Mouse (Mus musculus): ENCODE measurements at regions not wholly inside any gene's neighbourhood (a gene's known extent, or its start where the extent isn't known, plus 50 kb on each side); places are given as distances from the start of the nearest gene placed in this dataset.

- Histone ChIP-seq H3K9me3 (ENCODE audit: control insufficient read depth, low read length) (no peaks in the 10 kb centered on the region), H3K27ac (ENCODE audit: low read depth, low read length) (no peak overlapping the region), H3K4me2 (ENCODE audit: low read depth) (no peak overlapping the region), H3K36me3 (ENCODE audit: control insufficient read depth, insufficient read depth, low read length) (no peaks in the 10 kb centered on the region), H3K9ac (ENCODE audit: low read length) (no peak overlapping the region), H3K27me3 (ENCODE audit: control insufficient read depth, insufficient read depth, low read length) (peaks cover 66% of the 10 kb centered on the region), H3K4me3 (ENCODE audit: low read depth, low read length) (no peak overlapping the region), H3K4me1 (ENCODE audit: control insufficient read depth, insufficient read depth, low read length) (no peaks in the 10 kb centered on the region)
- 2% methylated on average over 11 of the region's 11 CpGs for whole genome bisulfite sequencing
- ATAC-seq (ENCODE audit: insufficient read depth, low FRiP score, low TSS enrichment) (no peak), DNase-seq (ENCODE audit: low spot score) (no peak)
Observed at GRCm38 (mm10) chr2:172739041-172739491, 189.7 kb downstream of the Tfap2c start.

GRCm38 (mm10) chr2:172739529-172739928 is 190.1 kb downstream of the Tfap2c start:
- H3K27ac ChIP-seq (ENCODE audit: low read depth, low read length) = no peak overlapping the region
- H3K4me2 ChIP-seq (ENCODE audit: low read depth) = no peak overlapping the region
- no peak overlapping the region for H3K4me3 ChIP-seq (ENCODE audit: low read depth, low read length)
- H3K4me1 ChIP-seq (ENCODE audit: control insufficient read depth, insufficient read depth, low read length) = no peaks in the 10 kb centered on the region
- H3K27me3 ChIP-seq (ENCODE audit: control insufficient read depth, insufficient read depth, low read length) = peaks cover 62% of the 10 kb centered on the region
- H3K36me3 ChIP-seq (ENCODE audit: control insufficient read depth, insufficient read depth, low read length) = no peaks in the 10 kb centered on the region
- DNase-seq (ENCODE audit: low spot score) (no peak), ATAC-seq (ENCODE audit: insufficient read depth, low FRiP score, low TSS enrichment) (no peak)
- 5% methylated on average over 19 of the region's 19 CpGs for WGBS
- no peaks in the 10 kb centered on the region for H3K9me3 ChIP-seq (ENCODE audit: control insufficient read depth, low read length)
- no peak overlapping the region for H3K9ac ChIP-seq (ENCODE audit: low read length)

- H3K9ac ChIP-seq (ENCODE audit: low read length) = no peak overlapping the region
- no peaks in the 10 kb centered on the region for H3K36me3 ChIP-seq (ENCODE audit: control insufficient read depth, insufficient read depth, low read length)
- peaks cover 29% of the 10 kb centered on the region for H3K27me3 ChIP-seq (ENCODE audit: control insufficient read depth, insufficient read depth, low read length)
- 74% methylated on average over 11 of the region's 11 CpGs for WGBS
- H3K4me1 ChIP-seq (ENCODE audit: control insufficient read depth, insufficient read depth, low read length) = no peaks in the 10 kb centered on the region
- H3K4me3 ChIP-seq (ENCODE audit: low read depth, low read length) = no peak overlapping the region
- H3K9me3 ChIP-seq (ENCODE audit: control insufficient read depth, low read length) = no peaks in the 10 kb centered on the region
- DNase-seq (ENCODE audit: low spot score) (no peak), ATAC-seq (ENCODE audit: insufficient read depth, low FRiP score, low TSS enrichment) (no peak)
- H3K4me2 ChIP-seq (ENCODE audit: low read depth) = no peak overlapping the region
- no peak overlapping the region for H3K27ac ChIP-seq (ENCODE audit: low read depth, low read length)
Observed at GRCm38 (mm10) chr2:172751364-172751763, 188.8 kb downstream of the Bmp7 start.

GRCm38 (mm10) chr2:172755686-172756471 is 184.2 kb downstream of the Bmp7 start:
- H3K4me3 ChIP-seq (ENCODE audit: low read depth, low read length) = no peak overlapping the region
- no peak overlapping the region for H3K27ac ChIP-seq (ENCODE audit: low read depth, low read length)
- H3K9me3 ChIP-seq (ENCODE audit: control insufficient read depth, low read length) = no peaks in the 10 kb centered on the region
- no peak overlapping the region for H3K4me2 ChIP-seq (ENCODE audit: low read depth)
- no peak overlapping the region for H3K9ac ChIP-seq (ENCODE audit: low read length)
- no peaks in the 10 kb centered on the region for H3K36me3 ChIP-seq (ENCODE audit: control insufficient read depth, insufficient read depth, low read length)
- H3K27me3 ChIP-seq (ENCODE audit: control insufficient read depth, insufficient read depth, low read length) = peaks cover 59% of the 10 kb centered on the region
- H3K4me1 ChIP-seq (ENCODE audit: control insufficient read depth, insufficient read depth, low read length) = no peaks in the 10 kb centered on the region
- DNase-seq (ENCODE audit: low spot score) (no peak), ATAC-seq (ENCODE audit: insufficient read depth, low FRiP score, low TSS enrichment) (no peak)
- 52% methylated on average over 15 of the region's 15 CpGs for WGBS

- no peak overlapping the region for H3K4me2 ChIP-seq (ENCODE audit: low read depth)
- H3K27me3 ChIP-seq (ENCODE audit: control insufficient read depth, insufficient read depth, low read length) = peaks cover 58% of the 10 kb centered on the region
- ATAC-seq (ENCODE audit: insufficient read depth, low FRiP score, low TSS enrichment) (no peak), DNase-seq (ENCODE audit: low spot score) (no peak)
- H3K36me3 ChIP-seq (ENCODE audit: control insufficient read depth, insufficient read depth, low read length) = no peaks in the 10 kb centered on the region
- no peaks in the 10 kb centered on the region for H3K9me3 ChIP-seq (ENCODE audit: control insufficient read depth, low read length)
- 18% methylated on average over 8 of the region's 8 CpGs for WGBS
- H3K27ac ChIP-seq (ENCODE audit: low read depth, low read length) = no peak overlapping the region
- H3K4me3 ChIP-seq (ENCODE audit: low read depth, low read length) = no peak overlapping the region
- H3K9ac ChIP-seq (ENCODE audit: low read length) = no peak overlapping the region
- no peaks in the 10 kb centered on the region for H3K4me1 ChIP-seq (ENCODE audit: control insufficient read depth, insufficient read depth, low read length)
Observed at GRCm38 (mm10) chr2:172756472-172756860, 183.7 kb downstream of the Bmp7 start.

GRCm38 (mm10) chr2:172758497-172758896 is 181.6 kb downstream of the Bmp7 start:
- peak; percentile 80 for DNase-seq (ENCODE audit: low spot score)
- WGBS = 7% methylated on average over 9 of the region's 9 CpGs

GRCm38 (mm10) chr2:172765260-172765659 is 174.9 kb downstream of the Bmp7 start:
- ATAC-seq (ENCODE audit: insufficient read depth, low FRiP score, low TSS enrichment) (no peak), DNase-seq (ENCODE audit: low spot score) (peak; percentile 44)
- H3K27ac ChIP-seq (ENCODE audit: low read depth, low read length) = no peak overlapping the region

More at GRCm38 (mm10) chr2:172758497-172758896, 181.6 kb downstream of the Bmp7 start:
- H3K4me2 ChIP-seq (ENCODE audit: low read depth) = no peak overlapping the region
- H3K4me3 ChIP-seq (ENCODE audit: low read depth, low read length) = no peak overlapping the region
- H3K27ac ChIP-seq (ENCODE audit: low read depth, low read length) = no peak overlapping the region
- no peaks in the 10 kb centered on the region for H3K4me1 ChIP-seq (ENCODE audit: control insufficient read depth, insufficient read depth, low read length)
- no peaks in the 10 kb centered on the region for H3K36me3 ChIP-seq (ENCODE audit: control insufficient read depth, insufficient read depth, low read length)
- H3K27me3 ChIP-seq (ENCODE audit: control insufficient read depth, insufficient read depth, low read length) = peaks cover 47% of the 10 kb centered on the region
- H3K9me3 ChIP-seq (ENCODE audit: control insufficient read depth, low read length) = no peaks in the 10 kb centered on the region
- peak; percentile 63; the same call in 1 of the 2 replicates for ATAC-seq (ENCODE audit: insufficient read depth, low FRiP score, low TSS enrichment)
- H3K9ac ChIP-seq (ENCODE audit: low read length) = no peak overlapping the region

GRCm38 (mm10) chr2:172766403-172766802 is 173.7 kb downstream of the Bmp7 start:
- Histone ChIP-seq H3K9ac (ENCODE audit: low read length) (no peak overlapping the region), H3K4me2 (ENCODE audit: low read depth) (no peak overlapping the region), H3K9me3 (ENCODE audit: control insufficient read depth, low read length) (no peaks in the 10 kb centered on the region), H3K36me3 (ENCODE audit: control insufficient read depth, insufficient read depth, low read length) (no peaks in the 10 kb centered on the region), H3K4me3 (ENCODE audit: low read depth, low read length) (no peak overlapping the region), H3K27ac (ENCODE audit: low read depth, low read length) (no peak overlapping the region), H3K27me3 (ENCODE audit: control insufficient read depth, insufficient read depth, low read length) (peaks cover 4% of the 10 kb centered on the region; the same call in 1 of the 2 replicates), H3K4me1 (ENCODE audit: control insufficient read depth, insufficient read depth, low read length) (no peaks in the 10 kb centered on the region)
- ATAC-seq (ENCODE audit: insufficient read depth, low FRiP score, low TSS enrichment) (no peak), DNase-seq (ENCODE audit: low spot score) (no peak)
- 48% methylated on average over 7 of the region's 7 CpGs for WGBS

More at GRCm38 (mm10) chr2:172765260-172765659, 174.9 kb downstream of the Bmp7 start:
- 57% methylated on average over 2 of the region's 2 CpGs for WGBS
- H3K4me2 ChIP-seq (ENCODE audit: low read depth) = no peak overlapping the region
- H3K9ac ChIP-seq (ENCODE audit: low read length) = no peak overlapping the region
- H3K4me1 ChIP-seq (ENCODE audit: control insufficient read depth, insufficient read depth, low read length) = no peaks in the 10 kb centered on the region
- H3K27me3 ChIP-seq (ENCODE audit: control insufficient read depth, insufficient read depth, low read length) = peaks cover 4% of the 10 kb centered on the region; the same call in 1 of the 2 replicates
- no peaks in the 10 kb centered on the region for H3K36me3 ChIP-seq (ENCODE audit: control insufficient read depth, insufficient read depth, low read length)
- no peaks in the 10 kb centered on the region for H3K9me3 ChIP-seq (ENCODE audit: control insufficient read depth, low read length)
- no peak overlapping the region for H3K4me3 ChIP-seq (ENCODE audit: low read depth, low read length)

GRCm38 (mm10) chr2:172768756-172769155 is 171.4 kb downstream of the Bmp7 start:
- H3K27ac ChIP-seq (ENCODE audit: low read depth, low read length) = no peak overlapping the region
- ATAC-seq (ENCODE audit: insufficient read depth, low FRiP score, low TSS enrichment) (no peak), DNase-seq (ENCODE audit: low spot score) (no peak)
- H3K27me3 ChIP-seq (ENCODE audit: control insufficient read depth, insufficient read depth, low read length) = no peaks in the 10 kb centered on the region; the same call in 1 of the 2 replicates
- no peaks in the 10 kb centered on the region for H3K4me1 ChIP-seq (ENCODE audit: control insufficient read depth, insufficient read depth, low read length)
- no peaks in the 10 kb centered on the region for H3K36me3 ChIP-seq (ENCODE audit: control insufficient read depth, insufficient read depth, low read length)
- no peak overlapping the region for H3K4me3 ChIP-seq (ENCODE audit: low read depth, low read length)
- no peak overlapping the region for H3K9ac ChIP-seq (ENCODE audit: low read length)
- WGBS = 91% methylated on average over 8 of the region's 8 CpGs
- no peak overlapping the region for H3K4me2 ChIP-seq (ENCODE audit: low read depth)
- H3K9me3 ChIP-seq (ENCODE audit: control insufficient read depth, low read length) = no peaks in the 10 kb centered on the region
